Mouse (Mus musculus) ES-E14 (cell line): ENCODE data around the gene Prr7. TPM values are rescaled to one million over a fixed set of nuclear protein-coding genes. Genes with fewer than 3 reads are reported as not detected.
A peak's percentile ranks its signal among the peaks of the same experiment; 100 is the strongest.

ENCODE experiments used
- DNase-seq: peaks from one replicate; pipeline ENCODE4 v3.0.0-alpha.2; 2013; ENCODE audit warnings: low read depth, low spot score
- H3K27ac ChIP-seq: 2 replicates; pipeline ENCODE4 v1.5.1; 2012; ENCODE audit warnings: low read depth, mild to moderate bottlenecking, low read length, moderate library complexity, mixed read lengths; ENCODE audit not compliant: poor library complexity, insufficient read depth, severe bottlenecking
- H3K36me3 ChIP-seq: 2 replicates; pipeline ENCODE4 v1.6.1; 2012; ENCODE audit warnings: mild to moderate bottlenecking, low read length, moderate library complexity, mixed read lengths; ENCODE audit not compliant: control insufficient read depth, poor library complexity, insufficient read depth, severe bottlenecking
- H3K4me1 ChIP-seq, 2 experiments: fragments of 150-350 bp in 1 of 2; sonication (generic) in 1 of 2; 2 replicates each; pipeline ENCODE4 v1.6.1; 2012; ENCODE audit warnings: low read length in 2 of 2, mild to moderate bottlenecking in 1 of 2, mixed read lengths in 1 of 2; ENCODE audit not compliant: control insufficient read depth in 2 of 2, insufficient read depth in 2 of 2, poor library complexity in 1 of 2
- H3K4me3 ChIP-seq, 2 experiments: fragments of 150-350 bp in 1 of 2; sonication (generic) in 1 of 2; 2 replicates each; pipeline ENCODE4 v1.5.1; 2012; ENCODE audit warnings: low read length in 2 of 2, low read depth in 1 of 2, mild to moderate bottlenecking in 1 of 2, mixed read lengths in 1 of 2; ENCODE audit not compliant: insufficient read depth in 1 of 2, poor library complexity in 1 of 2, severe bottlenecking in 1 of 2
- H3K9ac ChIP-seq: 2 replicates; pipeline ENCODE4 v1.6.1; 2012; ENCODE audit warnings: low read depth, mild to moderate bottlenecking, low read length, mixed read lengths; ENCODE audit not compliant: poor library complexity, insufficient read depth, severe bottlenecking
- H3K9me3 ChIP-seq: fragments of 150-350 bp; sonication (generic); 2 replicates; pipeline ENCODE4 v1.6.1; 2012; ENCODE audit warnings: low read depth, mild to moderate bottlenecking, low read length; ENCODE audit not compliant: control insufficient read depth, insufficient read depth
- CHD2 ChIP-seq: IDR thresholded peaks from 2 replicates; pipeline ENCODE4 v1.6.1; 2014; ENCODE audit warnings: mild to moderate bottlenecking, low read depth, low read length, inconsistent platforms
- HCFC1 ChIP-seq: IDR thresholded peaks from 2 replicates; pipeline ENCODE4 v1.6.1; 2012; ENCODE audit warnings: low read length, inconsistent platforms, borderline replicate concordance; ENCODE audit not compliant: insufficient read depth
- MAFK ChIP-seq: IDR thresholded peaks from 2 replicates; pipeline ENCODE4 v1.6.1; 2014; ENCODE audit warnings: mild to moderate bottlenecking, low read depth, low read length, inconsistent platforms; ENCODE audit not compliant: insufficient read depth
- ZC3H11A ChIP-seq: IDR thresholded peaks from 2 replicates; pipeline ENCODE4 v1.6.1; 2012; ENCODE audit warnings: low read depth, mild to moderate bottlenecking, inconsistent platforms, low read length, borderline replicate concordance
- ZNF384 ChIP-seq: IDR thresholded peaks from 2 replicates; pipeline ENCODE4 v1.6.1; 2012; ENCODE audit warnings: low read depth, low read length, inconsistent platforms
- in situ Hi-C, 2 experiments: fragments of 600-800 bp; cut with MboI; formaldehyde crosslinking; loops; one replicate each; pipeline ENCODE4 v1.15.1; 2025; ENCODE audit warnings: low sequenced_read_pairs in 2 of 2, inconsistent platforms in 1 of 2; ENCODE audit not compliant: unreplicated experiment in 2 of 2
- total RNA-seq: library from RNA; depleted of rRNA; stranded (reverse); fragments of 300-350 nt; gene quantifications from 2 replicates; pipeline ENCODE4 v1.2.3, GENCODE M21; 2012; rRNA removed

The Prr7 gene
- total RNA-seq, 1 experiment, result 2.5 TPM

DNA sequence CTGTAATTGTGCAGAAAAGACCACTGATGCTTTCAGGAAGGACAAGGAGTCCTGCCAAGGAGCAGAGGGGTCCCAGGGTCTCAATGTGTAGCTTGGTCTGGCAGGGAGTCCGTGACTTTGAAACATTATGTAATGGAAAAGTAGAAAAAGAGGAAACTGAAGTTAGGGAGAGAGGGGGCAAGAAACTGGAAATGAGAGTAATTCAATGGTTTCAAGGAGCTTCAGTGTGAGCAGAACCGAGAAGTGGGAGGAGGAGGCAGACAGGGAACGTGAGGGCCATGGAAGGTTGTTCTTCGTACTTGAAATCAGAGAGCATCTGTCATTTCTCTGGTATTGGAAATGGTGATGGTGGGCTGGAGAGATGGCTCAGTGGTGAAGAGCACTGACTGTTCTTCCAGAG, 55.5 kb downstream of the Prr7 start:
- TF ChIP-seq CHD2 (no peak), ZC3H11A (no peak)
- Histone ChIP-seq H3K9ac (no peak overlapping the region), H3K36me3 (no peaks in the 10 kb centered on the region), H3K27ac (no peak overlapping the region), H3K9me3 (no peaks in the 10 kb centered on the region), H3K4me1 (peaks cover 4% of the 10 kb centered on the region in 2 experiments; a peak in 2 of 4 replicates), H3K4me3 (no peak overlapping the region)
- in situ Hi-C loops, result no loop called here
- DNase-seq, result no peak

DNA sequence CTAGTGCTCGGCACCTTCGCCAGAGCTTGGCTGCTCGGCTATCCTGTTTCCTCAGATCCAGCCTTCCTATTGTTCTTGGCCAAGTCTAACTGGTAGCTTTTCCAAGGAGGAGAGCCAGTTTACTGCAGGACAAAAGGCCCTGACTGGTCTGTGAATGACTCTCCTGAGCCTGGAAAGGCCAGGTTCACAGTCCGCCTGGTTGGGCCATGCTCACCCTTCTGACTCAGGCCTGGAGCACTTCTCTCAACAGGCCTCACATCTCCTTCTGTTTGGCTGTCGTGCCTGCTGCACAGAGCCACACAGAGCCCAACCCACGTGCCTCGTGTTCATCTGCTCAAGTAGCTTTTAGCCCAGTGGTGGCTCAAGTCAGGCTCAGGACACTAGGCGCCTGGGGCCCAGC, 58.7 kb downstream of the Prr7 start:
- Histone ChIP-seq H3K9ac (peak overlapping the region; percentile 8; the same call in 1 of the 2 replicates), H3K4me1 (peaks cover 4 to 5% of the 10 kb centered on the region in 2 experiments; a peak in 2 of 4 replicates), H3K36me3 (no peaks in the 10 kb centered on the region), H3K4me3 (peak overlapping the region; percentile 31 to 57; a peak in 2 of 4 replicates), H3K9me3 (no peaks in the 10 kb centered on the region), H3K27ac (no peak overlapping the region)
- in situ Hi-C loops, result no loop called here
- no peak for DNase-seq
- TF ChIP-seq HCFC1, result no peak
- TF ChIP-seq CHD2, result no peak
- TF ChIP-seq ZC3H11A, result no peak
- no peak for TF ChIP-seq MAFK
- no peak for TF ChIP-seq ZNF384

Other genes starting within 250 kb of the Prr7 start
- gene Prelid1, start 143.8 kb upstream of the Prr7 start, total RNA-seq, result 198 and 217 TPM in 2 replicates
- gene Rab24, start 142.3 kb upstream of the Prr7 start, total RNA-seq, result 67.5 and 79.4 TPM in 2 replicates
- 12.5 and 19.8 TPM in 2 replicates for gene Mxd3, start 134.4 kb upstream of the Prr7 start, total RNA-seq
- 195 and 272 TPM in 2 replicates for gene Lman2, start 101.5 kb upstream of the Prr7 start, total RNA-seq
- gene Rgs14, start 94.5 kb upstream of the Prr7 start, total RNA-seq, result 0.62 and 1.4 TPM in 2 replicates
- not detected in 2 replicates for gene Slc34a1, start 66.1 kb upstream of the Prr7 start, total RNA-seq
- gene Pfn3, start 49.0 kb upstream of the Prr7 start, total RNA-seq, result not detected in 2 replicates
- not detected in 2 replicates for gene F12, start 37.5 kb upstream of the Prr7 start, total RNA-seq
- gene Grk6, start 19.2 kb upstream of the Prr7 start, total RNA-seq, result 74.7 and 132 TPM in 2 replicates
- 77.0 and 83.8 TPM in 2 replicates for gene Dbn1, start 23.8 kb downstream of the Prr7 start, total RNA-seq
- 46.7 and 58.2 TPM in 2 replicates for gene Pdlim7, start 49.4 kb downstream of the Prr7 start, total RNA-seq
- gene Dok3, start 65.0 kb downstream of the Prr7 start, total RNA-seq, result 0.98 and 1.7 TPM in 2 replicates
- 85.9 and 120 TPM in 2 replicates for gene Ddx41, start 72.4 kb downstream of the Prr7 start, total RNA-seq
- gene Fam193b, start 106.9 kb downstream of the Prr7 start, total RNA-seq, result 50.8 and 77.5 TPM in 2 replicates
- 363 and 460 TPM in 2 replicates for gene Tmed9, start 109.5 kb downstream of the Prr7 start, total RNA-seq
- gene B4galt7, start 135.6 kb downstream of the Prr7 start, total RNA-seq, result 21.0 and 24.3 TPM in 2 replicates
- gene Caml, start 158.7 kb downstream of the Prr7 start, total RNA-seq, result 47.8 and 56.3 TPM in 2 replicates
- 45.5 and 56.4 TPM in 2 replicates for gene Ddx46, start 170.8 kb downstream of the Prr7 start, total RNA-seq
- gene B230219D22Rik, start 228.9 kb downstream of the Prr7 start, total RNA-seq, result 32.1 and 40.0 TPM in 2 replicates